Mouse (Mus musculus) heart, embryonic 16.5 days (tissue): Measurements from ENCODE around the gene Fam168b. TPM values are rescaled to one million over a fixed set of nuclear protein-coding genes. Genes with fewer than 3 reads are reported as not detected.

ENCODE experiments used
- ATAC-seq: fragments of 200-750 bp; cut with Nextera tagmentation; replicated peaks from 2 replicates; pipeline ENCODE4 v1.8.0; 2017; ENCODE audit warnings: moderate number of reproducible peaks; ENCODE audit not compliant: insufficient read depth, low FRiP score; ENCODE audit errors: extremely low read depth
- H3K27ac ChIP-seq: fragments of 300-500 bp; sonication (generic); 2 replicates; pipeline ENCODE4 v1.5.1; 2014; ENCODE audit warnings: mild to moderate bottlenecking, low read length, control low read depth, moderate library complexity
- H3K27me3 ChIP-seq: fragments of 300-500 bp; sonication (generic); 2 replicates; pipeline ENCODE4 v1.6.1; 2014; ENCODE audit warnings: low read length, mixed read lengths; ENCODE audit not compliant: control insufficient read depth, insufficient read depth
- H3K36me3 ChIP-seq: fragments of 300-500 bp; sonication (generic); 2 replicates; pipeline ENCODE4 v1.6.1; 2014; ENCODE audit not compliant: control insufficient read depth, insufficient read depth
- H3K4me1 ChIP-seq: fragments of 300-500 bp; sonication (generic); 2 replicates; pipeline ENCODE4 v1.6.1; 2014; ENCODE audit warnings: low read length, mixed read lengths; ENCODE audit not compliant: control insufficient read depth, insufficient read depth
- H3K4me2 ChIP-seq: fragments of 300-500 bp; sonication (generic); 2 replicates; pipeline ENCODE4 v1.6.1; 2014; ENCODE audit warnings: low read depth, mild to moderate bottlenecking, control low read depth, low read length
- H3K4me3 ChIP-seq: fragments of 300-500 bp; sonication (generic); 2 replicates; pipeline ENCODE4 v1.5.1; 2014; ENCODE audit warnings: mild to moderate bottlenecking, control low read depth, low read length
- H3K9ac ChIP-seq: fragments of 300-500 bp; sonication (generic); 2 replicates; pipeline ENCODE4 v1.6.1; 2014; ENCODE audit warnings: low read length, control low read depth
- H3K9me3 ChIP-seq: fragments of 300-500 bp; sonication (generic); replicated peaks from 2 replicates; pipeline ENCODE4 v1.6.1; 2016; ENCODE audit warnings: low read length; ENCODE audit not compliant: control insufficient read depth
- WGBS: fragments of 180-500 bp; shearing (Covaris S2); extraction: QIAGEN DNeasy Blood & Tissue Kit; methylation state at CpG from one replicate; pipeline ENCODE4 v1.1.7; 2014; 5-methylcytosine and 5-hydroxymethylcytosine counted together
- polyA plus RNA-seq: library from polyadenylated mRNA; unstranded; fragments of >200 nt; fragmentation: Nextera tagmentation; extraction: Ambion mirVana; gene quantifications from 2 replicates; pipeline ENCODE4 v1.2.1, GENCODE M21; 2015

Gene Fam168b
- polyA plus RNA-seq, 1 experiment from 2014 or later, result 43.4 TPM

DNA sequence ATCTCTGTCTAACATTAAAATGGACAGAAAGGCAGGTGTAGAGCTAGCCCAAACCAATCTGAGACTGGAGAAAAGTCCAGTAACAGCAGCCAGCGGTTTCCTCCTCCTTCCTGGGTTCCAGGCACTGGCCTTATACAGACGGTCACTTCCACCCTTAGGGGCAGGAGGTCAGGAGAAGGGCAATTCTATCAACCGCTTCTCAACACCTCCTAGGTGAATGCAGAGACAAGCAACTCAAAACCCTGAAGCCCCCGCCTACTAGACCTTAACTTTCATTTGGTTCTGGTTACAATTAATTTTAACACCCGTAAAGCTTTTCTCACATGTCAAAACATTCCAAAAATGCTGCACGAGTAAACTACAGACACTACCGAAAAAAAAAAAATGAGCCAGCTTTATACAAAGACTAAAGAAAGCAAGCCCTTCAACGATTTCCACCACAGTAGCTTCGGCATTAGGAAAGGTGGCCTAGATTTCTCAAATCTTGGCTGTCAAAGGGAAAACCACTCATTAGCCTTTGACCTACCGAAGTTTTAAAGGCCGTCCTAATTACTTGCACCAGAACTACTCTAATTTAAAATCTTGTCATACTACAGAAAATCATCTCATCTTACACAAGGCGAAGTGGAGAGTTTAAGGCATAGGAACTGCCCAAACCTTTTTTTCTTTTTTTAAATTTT is 1.0 kb downstream of the Fam168b start:
- no peaks in the 10 kb centered on the region for H3K9me3 ChIP-seq
- peak overlapping the region; percentile 87 for H3K9ac ChIP-seq
- ATAC-seq, result no peak
- peaks cover 43% of the 10 kb centered on the region for H3K4me1 ChIP-seq
- H3K27ac ChIP-seq, result peak overlapping the region; percentile 95
- H3K36me3 ChIP-seq, result no peaks in the 10 kb centered on the region
- H3K4me3 ChIP-seq, result peak overlapping the region; percentile 77
- H3K27me3 ChIP-seq, result no peaks in the 10 kb centered on the region
- peak overlapping the region; percentile 94 for H3K4me2 ChIP-seq
- under 1% methylated on average over 12 of the region's 12 CpGs for WGBS

DNA sequence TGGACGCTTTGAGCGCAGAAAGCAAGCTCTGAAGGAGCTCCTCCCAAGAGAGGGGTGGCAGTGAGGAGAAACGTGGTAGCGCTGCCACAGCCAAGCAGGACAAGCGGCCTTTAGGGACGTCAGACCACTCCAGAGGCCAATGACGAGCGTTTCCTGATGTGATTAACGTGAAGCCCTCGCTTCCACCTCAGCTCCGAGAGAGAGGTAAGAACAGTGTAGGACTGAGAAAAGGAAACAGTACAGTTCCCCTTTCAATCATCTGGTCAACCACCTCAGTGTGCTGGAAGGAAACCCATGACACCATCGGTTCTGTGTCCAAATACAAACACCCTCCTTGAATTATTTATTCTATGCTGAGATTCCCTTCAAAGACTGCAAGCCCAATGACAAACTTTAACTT is 3.6 kb downstream of the Fam168b start:
- Histone ChIP-seq H3K27ac (no peak overlapping the region), H3K9ac (no peak overlapping the region), H3K4me2 (no peak overlapping the region; the same call in 1 of the 2 replicates), H3K4me3 (no peak overlapping the region), H3K9me3 (no peaks in the 10 kb centered on the region), H3K4me1 (peaks cover 45% of the 10 kb centered on the region), H3K36me3 (peaks cover 17% of the 10 kb centered on the region), H3K27me3 (no peaks in the 10 kb centered on the region)
- 34% methylated on average over 12 of the region's 12 CpGs for WGBS
- ATAC-seq, result no peak

DNA sequence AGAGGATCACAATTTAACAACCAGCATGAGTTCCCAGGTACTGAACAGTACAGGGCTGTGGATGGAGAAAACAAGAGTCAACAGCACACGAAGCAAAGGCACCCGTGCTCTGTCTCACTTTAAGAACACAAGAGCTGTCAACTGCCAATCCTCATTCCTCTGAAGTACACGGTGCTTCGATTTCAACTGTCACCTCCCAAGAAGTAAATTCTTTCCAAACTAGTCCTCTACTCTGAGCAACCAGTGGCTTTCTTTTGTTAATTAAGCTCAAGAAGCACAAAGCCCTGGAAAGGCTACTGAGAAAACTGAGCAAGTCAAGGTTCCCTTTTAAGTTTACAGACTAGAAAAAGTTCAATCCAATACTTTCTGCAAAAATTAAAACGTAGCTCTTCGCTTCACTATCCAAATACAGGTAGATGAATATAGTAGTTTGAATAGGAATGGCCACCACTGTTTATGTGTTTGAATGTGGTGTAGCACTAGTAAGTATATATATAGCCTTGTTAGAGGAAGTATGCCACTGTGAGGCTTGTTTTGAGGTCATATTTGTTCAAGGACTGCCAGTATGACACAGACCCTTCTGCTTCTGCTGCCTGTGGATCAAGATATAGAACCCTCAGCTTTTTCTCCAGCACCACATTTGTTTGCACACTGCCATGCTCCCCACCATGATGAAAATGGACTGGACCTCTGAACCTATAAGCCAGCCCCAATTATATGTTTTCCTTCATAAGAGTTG is 4.7 kb downstream of the Fam168b start:
- no peak overlapping the region for H3K9ac ChIP-seq

DNA sequence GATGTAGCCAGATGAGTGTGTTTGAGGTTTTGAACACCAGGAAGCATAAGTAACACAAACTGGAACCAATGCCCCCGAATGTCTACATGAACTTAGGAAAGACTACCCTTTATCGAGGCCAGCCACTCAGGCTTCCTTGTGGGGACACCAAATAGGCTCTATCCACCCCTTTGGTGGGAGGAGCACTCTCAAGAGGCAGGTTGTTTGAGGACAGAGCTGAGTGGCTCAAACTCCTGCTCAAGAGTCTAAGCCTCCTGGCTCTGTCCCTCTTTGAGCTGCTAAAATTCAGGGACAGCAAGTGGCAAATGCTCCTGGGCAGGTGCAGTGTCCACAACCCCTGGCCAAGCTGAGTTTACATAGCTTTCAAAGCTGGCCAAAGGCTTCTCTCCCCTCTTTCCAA is 8.0 kb downstream of the Fam168b start:
- Histone ChIP-seq H3K4me1 (peaks cover 42% of the 10 kb centered on the region), H3K27ac (no peak overlapping the region), H3K9ac (no peak overlapping the region), H3K9me3 (no peaks in the 10 kb centered on the region), H3K4me3 (no peak overlapping the region), H3K4me2 (no peak overlapping the region), H3K27me3 (no peaks in the 10 kb centered on the region), H3K36me3 (peaks cover 22% of the 10 kb centered on the region)
- WGBS, result 78% methylated on average over 2 of the region's 2 CpGs
- no peak for ATAC-seq

More for the DNA sequence above, 4.7 kb downstream of the Fam168b start:
- no peaks in the 10 kb centered on the region for H3K9me3 ChIP-seq
- peaks cover 19% of the 10 kb centered on the region for H3K36me3 ChIP-seq
- H3K4me3 ChIP-seq, result no peak overlapping the region
- H3K27me3 ChIP-seq, result no peaks in the 10 kb centered on the region
- H3K4me1 ChIP-seq, result peaks cover 41% of the 10 kb centered on the region
- H3K27ac ChIP-seq, result peak overlapping the region; percentile 31; the same call in 1 of the 2 replicates
- ATAC-seq, result no peak
- H3K4me2 ChIP-seq, result peak overlapping the region; percentile 15; the same call in 1 of the 2 replicates
- 47% methylated on average over 6 of the region's 6 CpGs for WGBS

DNA sequence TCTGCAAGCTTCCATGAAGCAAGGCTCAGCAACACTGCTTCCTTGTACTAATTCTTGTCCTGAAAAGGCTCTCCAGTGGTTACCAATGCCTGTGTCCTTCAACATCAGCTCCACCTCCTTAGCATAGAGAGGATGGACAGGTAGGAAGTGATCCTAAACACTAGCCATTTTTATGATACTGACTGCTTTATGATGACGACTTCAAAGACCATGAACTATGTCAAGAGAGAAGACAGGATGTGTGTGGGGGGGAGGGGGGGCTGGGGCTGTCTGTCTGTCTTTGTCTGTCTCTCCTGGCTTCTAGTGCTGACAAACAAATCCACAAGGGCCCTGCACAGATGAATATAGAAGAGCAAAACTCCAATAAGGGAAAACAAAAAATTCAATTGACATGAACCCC is 11.5 kb downstream of the Fam168b start:
- no peak for ATAC-seq
- WGBS, result 43% methylated on average over 1 of the region's 1 CpGs
- no peaks in the 10 kb centered on the region for H3K9me3 ChIP-seq
- H3K27ac ChIP-seq, result no peak overlapping the region
- no peak overlapping the region for H3K4me2 ChIP-seq
- H3K27me3 ChIP-seq, result no peaks in the 10 kb centered on the region
- no peak overlapping the region for H3K9ac ChIP-seq
- peaks cover 38% of the 10 kb centered on the region for H3K36me3 ChIP-seq
- no peak overlapping the region for H3K4me3 ChIP-seq
- H3K4me1 ChIP-seq, result peaks cover 23% of the 10 kb centered on the region

DNA sequence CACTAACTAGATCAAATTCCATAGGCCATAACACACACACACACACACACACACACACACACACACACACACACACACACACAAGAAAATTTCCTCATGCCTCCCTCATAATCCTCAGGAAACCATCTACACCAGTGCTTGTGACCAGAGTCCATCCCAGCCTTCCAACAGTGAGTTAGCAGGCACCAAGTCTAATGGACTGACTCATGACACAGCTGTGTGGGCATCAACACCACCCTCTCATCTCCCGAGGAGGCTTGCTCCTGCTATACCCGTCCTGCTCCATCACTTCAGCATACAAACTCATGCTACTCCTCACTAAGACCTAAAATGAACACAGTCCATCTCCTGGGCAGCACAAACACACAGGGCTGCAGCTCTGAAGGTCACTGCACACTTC is 11.9 kb downstream of the Fam168b start:
- WGBS, result 68% methylated on average over 2 of the region's 2 CpGs
- Histone ChIP-seq H3K4me3 (no peak overlapping the region), H3K4me2 (no peak overlapping the region), H3K9ac (no peak overlapping the region), H3K36me3 (peaks cover 34% of the 10 kb centered on the region), H3K27me3 (no peaks in the 10 kb centered on the region), H3K9me3 (no peaks in the 10 kb centered on the region), H3K27ac (no peak overlapping the region), H3K4me1 (peaks cover 23% of the 10 kb centered on the region)
- ATAC-seq, result no peak

DNA sequence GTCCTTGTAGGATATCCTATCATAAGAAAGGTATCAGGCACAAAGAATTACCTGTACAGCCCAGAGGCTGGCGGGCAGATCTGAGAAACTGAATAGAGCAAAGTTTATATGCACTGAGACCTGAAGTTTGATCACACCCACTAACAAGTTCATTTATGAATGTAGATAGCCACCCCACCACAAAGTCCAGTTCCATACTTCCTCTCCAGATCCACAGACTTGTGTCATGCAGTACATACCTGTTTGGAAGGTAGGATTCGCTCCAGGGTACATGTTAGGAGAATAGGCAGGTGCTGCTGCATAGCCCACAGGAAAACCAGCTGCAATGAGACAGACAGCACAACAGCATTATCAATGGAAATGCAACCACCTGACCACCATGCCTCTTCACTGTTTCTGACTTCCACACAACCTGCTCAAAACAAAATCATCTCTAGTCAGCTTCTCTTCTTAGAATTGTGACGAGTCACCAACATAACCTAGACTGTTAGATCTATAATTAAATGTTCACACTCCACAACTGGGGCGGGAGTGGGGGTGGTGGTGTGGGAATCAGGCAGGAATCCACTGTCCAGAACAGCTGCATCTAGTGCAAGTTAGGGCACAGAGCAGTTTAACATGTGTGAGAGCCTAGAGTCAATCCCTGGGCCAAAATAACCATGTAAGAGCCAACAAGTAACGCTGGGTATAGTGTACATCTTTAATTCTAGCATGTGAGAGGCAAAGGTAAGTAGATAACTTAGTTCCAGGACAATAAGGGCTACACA is 14.2 kb downstream of the Fam168b start:
- Histone ChIP-seq H3K4me1 (peaks cover 23% of the 10 kb centered on the region), H3K9me3 (no peaks in the 10 kb centered on the region), H3K4me2 (no peak overlapping the region), H3K36me3 (peaks cover 19% of the 10 kb centered on the region), H3K27me3 (no peaks in the 10 kb centered on the region), H3K4me3 (no peak overlapping the region), H3K27ac (no peak overlapping the region), H3K9ac (no peak overlapping the region)
- 78% methylated on average over 5 of the region's 5 CpGs for WGBS
- no peak for ATAC-seq

DNA sequence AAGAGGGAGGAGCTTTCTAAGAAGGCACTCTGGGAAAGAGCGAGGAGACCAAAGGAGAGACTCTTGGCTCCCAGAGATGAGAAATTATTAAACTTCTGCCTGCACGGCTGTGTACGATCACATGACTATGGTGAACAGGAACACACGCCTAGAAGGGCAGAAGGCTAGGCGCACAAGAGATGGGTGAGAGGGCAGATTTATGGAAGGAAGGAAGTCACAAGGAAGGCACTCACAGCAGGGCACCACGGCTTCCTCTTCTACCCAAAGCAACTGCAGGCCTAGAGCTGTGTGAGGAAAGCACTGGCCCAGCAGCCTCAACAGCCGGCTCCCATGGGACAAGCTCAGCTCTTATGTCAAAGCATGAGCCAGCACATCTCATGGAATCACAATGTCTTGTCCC is 15.0 kb downstream of the Fam168b start:
- ATAC-seq, result no peak
- Histone ChIP-seq H3K4me2 (no peak overlapping the region), H3K9ac (no peak overlapping the region), H3K27me3 (no peaks in the 10 kb centered on the region), H3K4me1 (peaks cover 23% of the 10 kb centered on the region), H3K9me3 (no peaks in the 10 kb centered on the region), H3K4me3 (no peak overlapping the region), H3K36me3 (peaks cover 19% of the 10 kb centered on the region), H3K27ac (no peak overlapping the region)
- 71% methylated on average over 7 of the region's 7 CpGs for WGBS

DNA sequence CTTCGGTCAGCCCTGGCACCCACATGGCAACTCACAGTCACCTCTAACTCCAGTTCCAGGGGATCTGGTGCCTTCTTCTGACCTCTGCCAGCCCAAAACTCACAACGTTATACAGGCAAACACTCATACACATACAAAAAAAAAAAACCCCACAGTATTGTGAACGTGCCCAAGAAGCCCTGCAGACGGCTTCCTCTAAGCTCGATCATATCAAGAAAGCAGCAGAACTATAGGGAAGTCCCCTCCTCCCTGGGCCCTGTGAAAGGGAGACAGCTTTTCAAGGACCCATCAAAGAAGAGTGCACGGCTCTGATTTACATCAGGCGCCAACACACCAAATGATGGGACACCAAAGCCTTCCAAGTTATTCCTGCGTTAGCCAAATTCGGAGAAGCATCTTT is 17.0 kb downstream of the Fam168b start:
- H3K4me2 ChIP-seq, result no peak overlapping the region
- peaks cover 30% of the 10 kb centered on the region for H3K36me3 ChIP-seq
- 79% methylated on average over 9 of the region's 9 CpGs for WGBS
- no peaks in the 10 kb centered on the region for H3K9me3 ChIP-seq
- H3K9ac ChIP-seq, result no peak overlapping the region
- ATAC-seq, result no peak
- H3K4me3 ChIP-seq, result no peak overlapping the region
- H3K27ac ChIP-seq, result no peak overlapping the region
- no peaks in the 10 kb centered on the region for H3K27me3 ChIP-seq
- H3K4me1 ChIP-seq, result peaks cover 13% of the 10 kb centered on the region
